Mouse (Mus musculus): ENCODE data around the gene Pepd. TPM values are rescaled to one million over a fixed set of nuclear protein-coding genes. Genes with fewer than 3 reads are reported as not detected.

Pepd gene
- polyA plus RNA-seq, 1 experiment: 82.9 TPM

- no peaks in the 10 kb centered on the region for H3K27me3 ChIP-seq (ENCODE audit: control insufficient read depth, insufficient read depth, insufficient read length)
- H3K79me3 ChIP-seq (ENCODE audit: low read depth): no peaks in the 10 kb centered on the region
- no peak overlapping the region for H3ac ChIP-seq (ENCODE audit: control insufficient read depth, insufficient read length, low read depth)
- no peak overlapping the region for H3K4me3 ChIP-seq (ENCODE audit: insufficient read depth, poor library complexity, severe bottlenecking)
- no peaks in the 10 kb centered on the region for H3K79me2 ChIP-seq (ENCODE audit: control insufficient read depth, insufficient read depth)
- H3K36me3 ChIP-seq (ENCODE audit: control insufficient read depth, insufficient read depth): peaks cover 20% of the 10 kb centered on the region
- TF ChIP-seq USF1 (IDR thresholded peaks at IDR 0.05; ENCODE audit: low read depth): no peak
- no peak for TF ChIP-seq CTCF (IDR thresholded peaks at IDR 0.05; ENCODE audit: control insufficient read depth, insufficient read depth, insufficient read length)
- TF ChIP-seq CEBPB (IDR thresholded peaks at IDR 0.05; ENCODE audit: low read depth): no peak
- TF ChIP-seq MAX (IDR thresholded peaks at IDR 0.05): no peak
- TF ChIP-seq MYOD1 (IDR thresholded peaks at IDR 0.05; ENCODE audit: control insufficient read depth, insufficient read length, low read depth): no peak
- no peak for TF ChIP-seq MYOG (IDR thresholded peaks at IDR 0.05; ENCODE audit: control insufficient read depth, extremely low read depth, insufficient read length)
- no peak for TF ChIP-seq FOSL1 (IDR thresholded peaks at IDR 0.05; ENCODE audit: insufficient read depth, low read length, poor library complexity, severe bottlenecking)
Observed at GRCm38 (mm10) chr7:34939952-34940312, 27.8 kb downstream of the Pepd start.

- no peak overlapping the region for H3K4me3 ChIP-seq (ENCODE audit: insufficient read depth, poor library complexity, severe bottlenecking)
- H3ac ChIP-seq (ENCODE audit: control insufficient read depth, insufficient read length, low read depth): no peak overlapping the region
- H3K79me3 ChIP-seq (ENCODE audit: low read depth): no peaks in the 10 kb centered on the region
- no peaks in the 10 kb centered on the region for H3K27me3 ChIP-seq (ENCODE audit: control insufficient read depth, insufficient read depth, insufficient read length)
- no peaks in the 10 kb centered on the region for H3K79me2 ChIP-seq (ENCODE audit: control insufficient read depth, insufficient read depth)
- TF ChIP-seq CEBPB (IDR thresholded peaks at IDR 0.05; ENCODE audit: low read depth): no peak
- TF ChIP-seq FOSL1 (IDR thresholded peaks at IDR 0.05; ENCODE audit: insufficient read depth, low read length, poor library complexity, severe bottlenecking): no peak
- no peak for TF ChIP-seq MYOD1 (IDR thresholded peaks at IDR 0.05; ENCODE audit: control insufficient read depth, insufficient read length, low read depth)
- no peak for TF ChIP-seq CTCF (IDR thresholded peaks at IDR 0.05; ENCODE audit: control insufficient read depth, insufficient read depth, insufficient read length)
- TF ChIP-seq USF1 (IDR thresholded peaks at IDR 0.05; ENCODE audit: low read depth): no peak
- no peak for TF ChIP-seq MYOG (IDR thresholded peaks at IDR 0.05; ENCODE audit: control insufficient read depth, extremely low read depth, insufficient read length)
- TF ChIP-seq MAX (IDR thresholded peaks at IDR 0.05): no peak
- H3K36me3 ChIP-seq (ENCODE audit: control insufficient read depth, insufficient read depth): peaks cover 2% of the 10 kb centered on the region
Observed at GRCm38 (mm10) chr7:34943581-34944123, 31.5 kb downstream of the Pepd start.

GRCm38 (mm10) chr7:34946269-34946925, 34.2 kb downstream of the Pepd start:
- Histone ChIP-seq H3K79me3 (ENCODE audit: low read depth) (no peaks in the 10 kb centered on the region), H3K27me3 (ENCODE audit: control insufficient read depth, insufficient read depth, insufficient read length) (no peaks in the 10 kb centered on the region), H3K4me3 (ENCODE audit: insufficient read depth, poor library complexity, severe bottlenecking) (no peak overlapping the region), H3K36me3 (ENCODE audit: control insufficient read depth, insufficient read depth) (peaks cover 2% of the 10 kb centered on the region), H3ac (ENCODE audit: control insufficient read depth, insufficient read length, low read depth) (no peak overlapping the region), H3K79me2 (ENCODE audit: control insufficient read depth, insufficient read depth) (no peaks in the 10 kb centered on the region)
- TF ChIP-seq FOSL1 (IDR thresholded peaks at IDR 0.05; ENCODE audit: insufficient read depth, low read length, poor library complexity, severe bottlenecking): no peak
- TF ChIP-seq MYOG (IDR thresholded peaks at IDR 0.05; ENCODE audit: control insufficient read depth, extremely low read depth, insufficient read length): no peak
- TF ChIP-seq CTCF (IDR thresholded peaks at IDR 0.05; ENCODE audit: control insufficient read depth, insufficient read depth, insufficient read length): no peak
- TF ChIP-seq MYOD1 (IDR thresholded peaks at IDR 0.05; ENCODE audit: control insufficient read depth, insufficient read length, low read depth): no peak
- no peak for TF ChIP-seq USF1 (IDR thresholded peaks at IDR 0.05; ENCODE audit: low read depth)

- Histone ChIP-seq H3K79me2 (ENCODE audit: control insufficient read depth, insufficient read depth) (no peaks in the 10 kb centered on the region), H3K36me3 (ENCODE audit: control insufficient read depth, insufficient read depth) (no peaks in the 10 kb centered on the region), H3ac (ENCODE audit: control insufficient read depth, insufficient read length, low read depth) (no peak overlapping the region), H3K79me3 (ENCODE audit: low read depth) (no peaks in the 10 kb centered on the region), H3K27me3 (ENCODE audit: control insufficient read depth, insufficient read depth, insufficient read length) (no peaks in the 10 kb centered on the region), H3K4me3 (ENCODE audit: insufficient read depth, poor library complexity, severe bottlenecking) (no peak overlapping the region)
- TF ChIP-seq CEBPB (IDR thresholded peaks at IDR 0.05; ENCODE audit: low read depth): no peak
- TF ChIP-seq FOSL1 (IDR thresholded peaks at IDR 0.05; ENCODE audit: insufficient read depth, low read length, poor library complexity, severe bottlenecking): no peak
- no peak for TF ChIP-seq MYOD1 (IDR thresholded peaks at IDR 0.05; ENCODE audit: control insufficient read depth, insufficient read length, low read depth)
- TF ChIP-seq CTCF (IDR thresholded peaks at IDR 0.05; ENCODE audit: control insufficient read depth, insufficient read depth, insufficient read length): no peak
- TF ChIP-seq MAX (IDR thresholded peaks at IDR 0.05): no peak
- no peak for TF ChIP-seq USF1 (IDR thresholded peaks at IDR 0.05; ENCODE audit: low read depth)
- no peak for TF ChIP-seq MYOG (IDR thresholded peaks at IDR 0.05; ENCODE audit: control insufficient read depth, extremely low read depth, insufficient read length)
Observed at GRCm38 (mm10) chr7:34954548-34954947, 42.4 kb downstream of the Pepd start.

GRCm38 (mm10) chr7:34955295-34955694, 43.1 kb downstream of the Pepd start:
- H3ac ChIP-seq (ENCODE audit: control insufficient read depth, insufficient read length, low read depth): no peak overlapping the region
- no peaks in the 10 kb centered on the region for H3K79me3 ChIP-seq (ENCODE audit: low read depth)
- TF ChIP-seq USF1 (IDR thresholded peaks at IDR 0.05; ENCODE audit: low read depth) (no peak), MYOG (IDR thresholded peaks at IDR 0.05; ENCODE audit: control insufficient read depth, extremely low read depth, insufficient read length) (no peak), FOSL1 (IDR thresholded peaks at IDR 0.05; ENCODE audit: insufficient read depth, low read length, poor library complexity, severe bottlenecking) (no peak), MYOD1 (IDR thresholded peaks at IDR 0.05; ENCODE audit: control insufficient read depth, insufficient read length, low read depth) (peak; percentile 90), CTCF (IDR thresholded peaks at IDR 0.05; ENCODE audit: control insufficient read depth, insufficient read depth, insufficient read length) (no peak), MAX (IDR thresholded peaks at IDR 0.05) (no peak)
- no peak overlapping the region for H3K4me3 ChIP-seq (ENCODE audit: insufficient read depth, poor library complexity, severe bottlenecking)
- H3K79me2 ChIP-seq (ENCODE audit: control insufficient read depth, insufficient read depth): no peaks in the 10 kb centered on the region
- no peaks in the 10 kb centered on the region for H3K36me3 ChIP-seq (ENCODE audit: control insufficient read depth, insufficient read depth)
- no peaks in the 10 kb centered on the region for H3K27me3 ChIP-seq (ENCODE audit: control insufficient read depth, insufficient read depth, insufficient read length)

Data from C2C12 (cell line).